Mouse (Mus musculus): Measurements from ENCODE around the gene Tap1. TPM values are rescaled to one million over a fixed set of nuclear protein-coding genes. Genes with fewer than 3 reads are reported as not detected.
"Not testable (repeated sequence)": the region's sequence is repeated elsewhere in the genome, so short reads cannot be mapped to it uniquely, and the experiment has no call there.

The Tap1 gene
- polyA plus RNA-seq, 1 experiment from 2014 or later: 8.7 TPM

DNA sequence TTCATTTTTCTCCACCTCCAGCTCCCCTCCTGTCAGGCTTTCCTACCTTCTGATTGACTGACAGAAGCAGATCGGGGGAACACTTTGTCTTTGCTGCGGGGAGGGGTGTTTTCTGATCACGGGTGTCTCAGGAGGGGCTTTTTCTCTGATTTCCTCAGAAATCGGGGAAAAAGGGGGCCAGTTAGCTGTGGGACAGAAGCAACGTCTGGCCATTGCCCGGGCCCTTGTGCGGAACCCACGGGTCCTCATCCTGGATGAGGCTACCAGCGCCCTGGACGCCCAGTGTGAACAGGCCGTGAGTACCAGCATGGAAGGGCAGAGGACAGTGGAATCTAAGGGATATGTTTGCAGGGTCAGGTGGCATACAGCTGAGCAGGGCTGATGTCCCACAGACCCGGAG lies 27.8 kb downstream of the Tap1 start:
- Histone ChIP-seq H3K27ac (ENCODE audit: low read length) (no peak overlapping the region), H3K27me3 (ENCODE audit: control insufficient read depth, insufficient read depth, low read length) (peaks cover 27% of the 10 kb centered on the region), H3K4me2 (ENCODE audit: low read depth, low read length) (no peak overlapping the region), H3K9ac (ENCODE audit: low read length) (no peak overlapping the region), H3K4me3 (replicated peaks; ENCODE audit: low read length) (no peak overlapping the region), H3K36me3 (ENCODE audit: control insufficient read depth, insufficient read depth, low read length) (no peaks in the 10 kb centered on the region), H3K4me1 (ENCODE audit: control insufficient read depth, insufficient read depth, low read length) (no peaks in the 10 kb centered on the region), H3K9me3 (replicated peaks; ENCODE audit: control insufficient read depth, low read length) (no peaks in the 10 kb centered on the region)
- 83% methylated on average over 12 of the region's 12 CpGs for WGBS
- ATAC-seq (ENCODE audit: insufficient read depth, low FRiP score): no peak

DNA sequence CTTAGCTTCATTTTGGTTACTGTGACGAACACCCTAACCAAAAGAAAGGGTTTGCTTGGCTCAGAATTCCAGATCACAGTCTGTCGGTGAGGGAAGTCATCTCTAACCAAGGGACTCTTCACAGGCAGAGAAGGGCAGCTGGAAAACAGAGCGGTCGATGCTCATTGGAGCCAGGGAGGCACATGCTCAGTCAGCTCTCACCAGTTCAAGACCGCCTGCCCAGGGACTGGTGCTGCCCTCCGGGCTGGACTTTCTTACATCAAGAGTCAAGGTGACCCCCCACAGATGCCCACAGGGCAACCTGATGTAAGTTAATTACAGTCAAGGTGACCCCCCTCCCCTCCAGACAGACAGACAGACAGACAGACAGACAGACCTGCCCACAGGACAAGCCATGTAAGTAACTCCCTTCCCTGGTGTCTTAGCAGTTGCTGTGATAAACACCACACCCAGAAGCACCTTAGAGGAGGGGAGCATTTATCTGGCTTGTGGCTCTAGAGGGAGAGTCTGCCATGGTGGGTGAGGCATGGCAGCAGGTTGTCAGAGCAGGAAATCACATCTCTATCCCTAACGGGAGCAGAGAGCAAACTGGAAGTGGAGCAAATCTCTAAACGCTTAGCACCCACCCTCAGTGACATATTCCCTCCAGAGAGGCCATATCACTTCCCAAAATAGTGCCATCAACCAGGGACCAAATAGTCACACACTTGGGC lies 30.0 kb downstream of the Tap1 start:
- H3K9me3 ChIP-seq (replicated peaks; ENCODE audit: control insufficient read depth, low read length): no peaks in the 10 kb centered on the region
- peaks cover 21% of the 10 kb centered on the region for H3K27me3 ChIP-seq (ENCODE audit: control insufficient read depth, insufficient read depth, low read length)
- ATAC-seq (ENCODE audit: insufficient read depth, low FRiP score): no peak
- H3K9ac ChIP-seq (ENCODE audit: low read length): no peak overlapping the region
- H3K4me1 ChIP-seq (ENCODE audit: control insufficient read depth, insufficient read depth, low read length): no peaks in the 10 kb centered on the region
- no peak overlapping the region for H3K4me3 ChIP-seq (replicated peaks; ENCODE audit: low read length)
- H3K36me3 ChIP-seq (ENCODE audit: control insufficient read depth, insufficient read depth, low read length): no peaks in the 10 kb centered on the region
- WGBS: 82% methylated on average over 8 of the region's 8 CpGs
- H3K27ac ChIP-seq (ENCODE audit: low read length): no peak overlapping the region
- no peak overlapping the region for H3K4me2 ChIP-seq (ENCODE audit: low read depth, low read length)

DNA sequence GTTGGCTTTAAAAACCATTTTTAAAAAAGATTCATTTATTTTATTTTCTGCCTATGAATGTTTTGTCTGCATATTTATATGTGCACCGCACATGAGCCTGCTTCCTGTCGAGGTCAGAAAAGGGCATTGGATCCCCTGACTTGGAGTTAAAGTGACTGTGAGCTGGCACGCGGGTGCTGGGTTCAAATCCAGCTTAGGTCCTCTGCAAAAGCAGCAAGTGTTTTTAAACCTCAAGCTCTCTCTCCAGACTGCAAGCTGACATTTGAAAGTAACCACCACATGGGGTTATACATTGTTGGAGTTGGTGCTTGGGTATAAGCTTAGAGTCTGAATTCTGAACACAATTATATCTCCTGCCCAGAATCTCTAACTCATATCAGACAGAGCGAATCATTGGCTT lies 30.6 kb downstream of the Tap1 start:
- 88% methylated on average over 5 of the region's 5 CpGs for WGBS
- Histone ChIP-seq H3K4me3 (replicated peaks; ENCODE audit: low read length) (no peak overlapping the region), H3K9me3 (replicated peaks; ENCODE audit: control insufficient read depth, low read length) (no peaks in the 10 kb centered on the region), H3K36me3 (ENCODE audit: control insufficient read depth, insufficient read depth, low read length) (no peaks in the 10 kb centered on the region), H3K4me2 (ENCODE audit: low read depth, low read length) (no peak overlapping the region), H3K4me1 (ENCODE audit: control insufficient read depth, insufficient read depth, low read length) (no peaks in the 10 kb centered on the region), H3K9ac (ENCODE audit: low read length) (no peak overlapping the region), H3K27me3 (ENCODE audit: control insufficient read depth, insufficient read depth, low read length) (peaks cover 16% of the 10 kb centered on the region), H3K27ac (ENCODE audit: low read length) (no peak overlapping the region)
- no peak for ATAC-seq (ENCODE audit: insufficient read depth, low FRiP score)

DNA sequence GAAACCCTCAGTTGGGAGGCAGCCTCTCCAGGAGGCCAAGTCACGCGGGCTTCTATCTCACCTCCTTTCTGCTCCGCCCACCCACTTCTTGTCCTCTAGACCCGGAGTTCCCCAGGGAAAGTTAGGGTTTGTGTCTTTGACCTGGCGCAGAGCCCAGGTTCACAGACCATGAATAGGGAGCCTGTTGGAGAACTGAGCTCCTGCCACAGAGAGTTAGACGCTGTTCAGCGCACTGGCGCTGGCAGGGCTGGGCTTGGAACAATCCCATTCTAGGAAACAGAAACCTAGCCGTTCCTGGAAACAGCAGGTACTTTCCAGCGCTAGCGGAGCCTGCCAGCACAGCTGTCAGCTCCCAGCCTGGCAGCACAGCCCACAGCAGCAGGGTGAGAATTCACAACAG lies 31.3 kb downstream of the Tap1 start:
- peaks cover 10% of the 10 kb centered on the region for H3K27me3 ChIP-seq (ENCODE audit: control insufficient read depth, insufficient read depth, low read length)
- ATAC-seq (ENCODE audit: insufficient read depth, low FRiP score): no peak
- H3K4me1 ChIP-seq (ENCODE audit: control insufficient read depth, insufficient read depth, low read length): no peaks in the 10 kb centered on the region
- no peak overlapping the region for H3K4me3 ChIP-seq (replicated peaks; ENCODE audit: low read length)
- no peak overlapping the region for H3K9ac ChIP-seq (ENCODE audit: low read length)
- no peak overlapping the region for H3K27ac ChIP-seq (ENCODE audit: low read length)
- no peaks in the 10 kb centered on the region for H3K9me3 ChIP-seq (replicated peaks; ENCODE audit: control insufficient read depth, low read length)
- no peaks in the 10 kb centered on the region for H3K36me3 ChIP-seq (ENCODE audit: control insufficient read depth, insufficient read depth, low read length)
- no peak overlapping the region for H3K4me2 ChIP-seq (ENCODE audit: low read depth, low read length)
- 85% methylated on average over 11 of the region's 11 CpGs for whole genome bisulfite sequencing

DNA sequence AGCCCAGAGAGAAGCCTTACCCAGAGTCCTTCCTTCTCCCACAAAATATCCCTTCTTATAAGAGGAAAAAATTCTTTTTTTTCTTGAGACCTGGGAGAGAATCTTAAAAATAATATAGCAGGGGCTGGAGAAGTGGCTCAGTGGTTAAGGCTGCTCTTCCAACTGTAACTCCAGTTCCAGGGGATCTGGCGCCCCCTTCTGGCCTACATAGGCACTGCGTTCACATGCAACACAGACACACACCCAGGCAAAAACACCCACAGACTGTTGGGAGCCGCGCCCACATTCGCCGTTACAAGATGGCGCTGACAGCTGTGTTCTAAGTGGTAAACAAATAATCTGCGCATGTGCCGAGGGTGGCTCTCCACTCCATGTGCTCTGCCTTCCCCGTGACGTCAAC lies 31.7 kb downstream of the Tap1 start:
- H3K27me3 ChIP-seq (ENCODE audit: control insufficient read depth, insufficient read depth, low read length); H3K4me2 ChIP-seq (ENCODE audit: low read depth, low read length); H3K4me1 ChIP-seq (ENCODE audit: control insufficient read depth, insufficient read depth, low read length); H3K9me3 ChIP-seq (replicated peaks; ENCODE audit: control insufficient read depth, low read length); H3K4me3 ChIP-seq (replicated peaks; ENCODE audit: low read length); H3K36me3 ChIP-seq (ENCODE audit: control insufficient read depth, insufficient read depth, low read length); ATAC-seq (ENCODE audit: insufficient read depth, low FRiP score); H3K9ac ChIP-seq (ENCODE audit: low read length); H3K27ac ChIP-seq (ENCODE audit: low read length): not testable (repeated sequence)
- WGBS: 91% methylated on average over 7 of the region's 11 CpGs

DNA sequence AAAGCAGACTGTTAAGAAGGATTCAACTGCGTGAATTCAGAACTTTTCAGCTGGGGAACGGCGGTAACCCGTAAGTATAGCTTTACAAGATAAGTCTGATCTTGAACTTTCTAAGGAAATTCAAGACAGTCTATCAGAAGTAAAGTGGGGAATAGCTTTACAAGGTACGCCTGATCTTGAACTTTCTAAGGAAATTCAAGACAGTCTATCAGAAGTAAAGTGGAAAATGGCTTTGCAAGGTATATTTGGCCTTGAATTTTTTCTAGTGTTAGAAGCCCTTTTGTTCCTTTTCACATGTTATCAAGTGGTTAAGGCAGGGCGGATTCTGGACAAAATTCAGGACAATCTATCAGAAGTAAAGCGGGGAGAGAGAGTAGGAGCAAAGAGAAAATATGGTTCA lies 32.4 kb downstream of the Tap1 start:
- not testable (repeated sequence) for ATAC-seq (ENCODE audit: insufficient read depth, low FRiP score); H3K36me3 ChIP-seq (ENCODE audit: control insufficient read depth, insufficient read depth, low read length)
- 94% methylated on average over 3 of the region's 7 CpGs for WGBS

DNA sequence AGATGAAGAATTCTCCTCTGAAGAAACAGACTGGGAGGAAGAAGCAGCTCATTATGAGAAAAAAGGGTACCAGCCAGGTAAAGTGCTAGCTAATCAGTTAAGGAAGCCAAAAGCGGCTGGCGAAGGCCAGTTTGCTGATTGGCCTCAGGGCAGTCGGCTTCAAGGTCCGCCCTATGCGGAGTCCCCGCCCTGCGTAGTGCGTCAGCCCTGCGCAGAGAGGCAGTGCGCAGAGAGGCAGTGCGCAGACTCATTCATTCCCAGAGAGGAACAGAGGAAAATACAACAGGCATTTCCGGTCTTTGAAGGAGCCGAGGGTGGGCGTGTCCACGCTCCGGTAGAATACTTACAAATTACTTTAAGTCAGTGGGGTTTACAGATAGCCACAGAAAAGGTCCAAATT lies 33.0 kb downstream of the Tap1 start:
- not testable (repeated sequence) for H3K27me3 ChIP-seq (ENCODE audit: control insufficient read depth, insufficient read depth, low read length); H3K27ac ChIP-seq (ENCODE audit: low read length); H3K4me2 ChIP-seq (ENCODE audit: low read depth, low read length); H3K9me3 ChIP-seq (replicated peaks; ENCODE audit: control insufficient read depth, low read length); H3K4me1 ChIP-seq (ENCODE audit: control insufficient read depth, insufficient read depth, low read length); H3K36me3 ChIP-seq (ENCODE audit: control insufficient read depth, insufficient read depth, low read length); ATAC-seq (ENCODE audit: insufficient read depth, low FRiP score); H3K9ac ChIP-seq (ENCODE audit: low read length); H3K4me3 ChIP-seq (replicated peaks; ENCODE audit: low read length)
- WGBS: 100% methylated on average over 4 of the region's 16 CpGs

More for the DNA sequence above, 32.4 kb downstream of the Tap1 start:
- not testable (repeated sequence) for H3K27me3 ChIP-seq (ENCODE audit: control insufficient read depth, insufficient read depth, low read length); H3K9ac ChIP-seq (ENCODE audit: low read length); H3K9me3 ChIP-seq (replicated peaks; ENCODE audit: control insufficient read depth, low read length); H3K4me3 ChIP-seq (replicated peaks; ENCODE audit: low read length); H3K4me1 ChIP-seq (ENCODE audit: control insufficient read depth, insufficient read depth, low read length); H3K27ac ChIP-seq (ENCODE audit: low read length); H3K4me2 ChIP-seq (ENCODE audit: low read depth, low read length)

DNA sequence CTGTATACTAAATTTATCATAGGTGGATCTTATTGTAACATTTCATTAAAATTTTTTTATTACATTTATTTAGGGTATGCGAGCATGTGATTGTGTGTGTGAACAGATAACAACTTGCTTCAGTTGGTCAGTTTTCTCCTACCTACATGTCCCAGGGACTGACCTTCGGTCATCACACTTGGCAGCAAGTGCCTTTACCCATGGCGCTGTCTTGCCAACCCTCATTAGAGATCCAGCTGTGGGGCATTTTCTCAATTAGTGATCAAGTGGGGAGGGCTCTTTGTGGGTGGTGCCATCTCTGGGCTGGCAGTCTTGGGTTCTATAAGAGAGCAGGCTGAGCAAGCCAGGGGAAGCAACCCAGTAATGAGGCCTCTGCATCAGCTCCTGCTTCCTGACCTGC lies 37.5 kb downstream of the Tap1 start:
- no peaks in the 10 kb centered on the region for H3K4me1 ChIP-seq (ENCODE audit: control insufficient read depth, insufficient read depth, low read length)
- no peak for ATAC-seq (ENCODE audit: insufficient read depth, low FRiP score)
- 0 out of 2 replicates have a peak, but pooled peaks cover 4% of the 10 kb centered on the region for H3K9me3 ChIP-seq (replicated peaks; ENCODE audit: control insufficient read depth, low read length)
- H3K27ac ChIP-seq (ENCODE audit: low read length): no peak overlapping the region
- no peaks in the 10 kb centered on the region for H3K36me3 ChIP-seq (ENCODE audit: control insufficient read depth, insufficient read depth, low read length)
- H3K4me3 ChIP-seq (replicated peaks; ENCODE audit: low read length): no peak overlapping the region
- no peak overlapping the region for H3K4me2 ChIP-seq (ENCODE audit: low read depth, low read length)
- no peaks in the 10 kb centered on the region for H3K27me3 ChIP-seq (ENCODE audit: control insufficient read depth, insufficient read depth, low read length)
- no peak overlapping the region for H3K9ac ChIP-seq (ENCODE audit: low read length)
- WGBS: 90% methylated on average over 3 of the region's 3 CpGs

DNA sequence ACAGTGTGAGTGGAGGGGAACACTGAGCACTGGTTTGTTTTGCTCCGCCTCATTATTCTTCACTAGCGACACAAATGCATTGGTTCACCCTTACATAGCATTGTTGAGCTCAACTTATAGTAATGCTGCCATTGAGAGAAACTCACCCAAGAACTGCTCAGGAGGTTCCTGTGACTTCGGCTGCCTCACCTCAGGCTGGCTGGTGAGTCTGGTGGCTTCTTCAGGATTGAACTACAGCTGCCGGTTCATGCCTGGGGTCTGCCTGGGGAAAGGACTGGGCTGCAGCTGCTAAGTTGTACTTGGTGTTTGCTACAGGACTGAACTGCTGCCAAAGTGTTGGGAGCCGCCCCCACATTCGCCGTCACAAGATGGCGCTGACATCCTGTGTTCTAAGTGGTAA lies 38.1 kb downstream of the Tap1 start:
- 95% methylated on average over 8 of the region's 8 CpGs for WGBS
- Histone ChIP-seq H3K36me3 (ENCODE audit: control insufficient read depth, insufficient read depth, low read length) (no peaks in the 10 kb centered on the region), H3K9ac (ENCODE audit: low read length) (no peak overlapping the region)

More for the DNA sequence above, 38.1 kb downstream of the Tap1 start:
- ATAC-seq (ENCODE audit: insufficient read depth, low FRiP score): no peak
- Histone ChIP-seq H3K27me3 (ENCODE audit: control insufficient read depth, insufficient read depth, low read length) (no peaks in the 10 kb centered on the region), H3K4me2 (ENCODE audit: low read depth, low read length) (no peak overlapping the region), H3K4me1 (ENCODE audit: control insufficient read depth, insufficient read depth, low read length) (no peaks in the 10 kb centered on the region), H3K4me3 (replicated peaks; ENCODE audit: low read length) (no peak overlapping the region), H3K9me3 (replicated peaks; ENCODE audit: control insufficient read depth, low read length) (0 out of 2 replicates have a peak, but pooled peaks cover 4% of the 10 kb centered on the region), H3K27ac (ENCODE audit: low read length) (no peak overlapping the region)

Measured in stomach, embryonic 16.5 days (tissue).